Mouse (Mus musculus) cerebellum, adult 2 months (tissue): Measurements from ENCODE around the gene Pm20d1.

Experiments
- CTCF ChIP-seq: fragments of 200-500 bp; IDR thresholded peaks from 2 replicates; pipeline ENCODE4 v1.5.1; 2011; ENCODE audit warnings: low read depth, mild to moderate bottlenecking, control low read depth, low read length, moderate library complexity, borderline replicate concordance; ENCODE audit not compliant: insufficient read depth
- POLR2A ChIP-seq: fragments of 200-500 bp; IDR thresholded peaks from 2 replicates; pipeline ENCODE4 v1.6.1; 2011; ENCODE audit warnings: low read length, control low read depth, borderline replicate concordance; ENCODE audit not compliant: insufficient read depth

DNA sequence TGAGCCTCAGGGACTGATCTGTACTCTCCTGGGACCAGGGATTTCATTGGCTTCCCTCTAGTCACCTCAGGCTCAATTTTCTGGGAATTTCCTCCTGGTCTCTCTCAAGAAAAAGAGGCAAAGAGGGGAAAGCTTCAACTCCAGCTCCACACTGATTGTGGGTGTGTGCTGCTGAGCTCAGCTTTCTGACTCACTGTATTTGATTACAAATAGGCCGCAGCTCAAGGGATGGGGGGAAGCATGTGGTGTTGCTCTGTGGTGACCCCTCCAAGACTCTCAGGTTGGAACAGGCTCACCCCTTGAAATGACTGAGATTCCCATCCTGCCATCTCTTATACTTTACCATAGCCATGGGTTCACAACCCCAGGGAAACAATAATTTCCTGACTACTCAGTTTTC, 14.2 kb downstream of the Pm20d1 start:
- no peak for TF ChIP-seq CTCF
- no peak for TF ChIP-seq POLR2A
